Mouse (Mus musculus) thymus, adult 2 months (tissue): ENCODE measurements around the gene Nmrk1.

Experiments used
- CTCF ChIP-seq: fragments of 200-500 bp; IDR thresholded peaks from 2 replicates; pipeline ENCODE4 v1.5.1; 2012; ENCODE audit warnings: mild to moderate bottlenecking, control low read depth, low read length, moderate library complexity, borderline replicate concordance; ENCODE audit not compliant: control insufficient read depth, poor library complexity, insufficient read depth; ENCODE audit errors: extremely low read depth
- POLR2A ChIP-seq: fragments of 200-500 bp; IDR thresholded peaks from 2 replicates; pipeline ENCODE4 v1.6.1; 2012; ENCODE audit warnings: mild to moderate bottlenecking, low read length, control low read depth, moderate library complexity; ENCODE audit not compliant: control insufficient read depth, poor library complexity, insufficient read depth; ENCODE audit errors: extremely low read depth

DNA sequence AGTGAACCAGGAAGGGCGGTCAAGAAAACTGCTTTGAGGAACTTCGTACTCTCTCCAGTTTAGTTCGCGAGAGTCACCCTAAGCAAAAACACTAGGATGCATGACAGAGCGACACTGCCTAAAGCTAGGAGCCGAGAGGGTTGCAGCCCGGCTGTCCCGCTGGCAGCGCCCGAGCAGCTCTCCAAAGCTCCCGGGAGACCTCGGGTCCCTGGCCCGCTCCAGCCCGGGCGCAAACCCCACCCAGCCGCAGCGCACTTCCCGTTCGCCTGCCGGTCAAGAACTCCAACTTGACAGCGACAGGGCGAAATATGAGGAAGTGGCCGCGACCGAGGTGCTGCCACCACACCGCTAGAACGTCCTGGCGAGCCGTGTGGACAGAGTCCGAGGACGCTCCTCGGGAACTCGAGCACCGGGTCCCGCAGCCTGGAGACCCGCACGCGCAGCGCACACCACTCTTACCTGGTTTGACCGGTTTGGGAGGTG, 548 bp upstream of the Nmrk1 start:
- no peak for TF ChIP-seq POLR2A
- no peak for TF ChIP-seq CTCF
